Mouse (Mus musculus) forebrain, embryonic 16.5 days (tissue): ENCODE measurements around the gene Echdc3. TPM values are rescaled to one million over a fixed set of nuclear protein-coding genes. Genes with fewer than 3 reads are reported as not detected.

Experiments used
- ATAC-seq: fragments of 200-750 bp; cut with Nextera tagmentation; 2 replicates; pipeline ENCODE4 v1.8.0; 2017; ENCODE audit warnings: mild to moderate bottlenecking, moderate library complexity
- H3K27ac ChIP-seq: fragments of 300-500 bp; sonication (generic); 2 replicates; pipeline ENCODE4 v1.5.1; 2014; ENCODE audit warnings: low read length, control low read depth
- H3K27me3 ChIP-seq: fragments of 300-500 bp; sonication (generic); replicated peaks from 2 replicates; pipeline ENCODE4 v1.6.1; 2014; ENCODE audit warnings: low read length; ENCODE audit not compliant: control insufficient read depth, insufficient read depth
- H3K36me3 ChIP-seq: fragments of 300-500 bp; sonication (generic); 2 replicates; pipeline ENCODE4 v1.6.1; 2014; ENCODE audit not compliant: control insufficient read depth, insufficient read depth
- H3K4me1 ChIP-seq: fragments of 300-500 bp; sonication (generic); replicated peaks from 2 replicates; pipeline ENCODE4 v1.6.1; 2014; ENCODE audit warnings: low read length; ENCODE audit not compliant: control insufficient read depth, insufficient read depth
- H3K4me2 ChIP-seq: fragments of 300-500 bp; sonication (generic); 2 replicates; pipeline ENCODE4 v1.6.1; 2014; ENCODE audit warnings: mild to moderate bottlenecking, low read length, control low read depth
- H3K4me3 ChIP-seq: fragments of 300-500 bp; sonication (generic); replicated peaks from 2 replicates; pipeline ENCODE4 v1.5.1; 2014; ENCODE audit warnings: mild to moderate bottlenecking, low read length, control low read depth
- H3K9ac ChIP-seq: fragments of 300-500 bp; sonication (generic); replicated peaks from 2 replicates; pipeline ENCODE4 v1.6.1; 2014; ENCODE audit warnings: low read depth, low read length, control low read depth
- H3K9me3 ChIP-seq: fragments of 300-500 bp; sonication (generic); 2 replicates; pipeline ENCODE4 v1.6.1; 2016; ENCODE audit warnings: low read length; ENCODE audit not compliant: control insufficient read depth
- WGBS: fragments of 180-500 bp; shearing (Covaris S2); extraction: QIAGEN DNeasy Blood & Tissue Kit; methylation state at CpG from one replicate; pipeline ENCODE4 v1.1.7; 2014; 5-methylcytosine and 5-hydroxymethylcytosine counted together
- polyA plus RNA-seq: library from polyadenylated mRNA; unstranded; fragments of >200 nt; fragmentation: Nextera tagmentation; extraction: Ambion mirVana; gene quantifications from 2 replicates; pipeline ENCODE4 v1.2.1, GENCODE M21; 2015

Echdc3 gene
- polyA plus RNA-seq, 1 experiment from 2014 or later = 0.82 TPM

GRCm38 (mm10) chr2:6230865-6231264 lies 18.0 kb upstream of the Echdc3 start:
- Histone ChIP-seq H3K4me1 (no peaks in the 10 kb centered on the region), H3K9me3 (no peaks in the 10 kb centered on the region), H3K27me3 (no peaks in the 10 kb centered on the region), H3K4me3 (no peak overlapping the region), H3K9ac (no peak overlapping the region), H3K4me2 (no peak overlapping the region), H3K27ac (no peak overlapping the region), H3K36me3 (no peaks in the 10 kb centered on the region)
- WGBS = 79% methylated on average over 6 of the region's 6 CpGs
- no peak for ATAC-seq

GRCm38 (mm10) chr2:6229597-6230290 lies 16.9 kb upstream of the Echdc3 start:
- no peak for ATAC-seq
- Histone ChIP-seq H3K27me3 (no peaks in the 10 kb centered on the region), H3K36me3 (no peaks in the 10 kb centered on the region), H3K4me2 (no peak overlapping the region), H3K9ac (no peak overlapping the region), H3K9me3 (no peaks in the 10 kb centered on the region; the same call in 1 of the 2 replicates), H3K4me3 (no peak overlapping the region), H3K27ac (no peak overlapping the region), H3K4me1 (no peaks in the 10 kb centered on the region)
- WGBS = 83% methylated on average over 5 of the region's 5 CpGs

GRCm38 (mm10) chr2:6227059-6227445 lies 14.2 kb upstream of the Echdc3 start:
- Histone ChIP-seq H3K4me2 (no peak overlapping the region), H3K36me3 (no peaks in the 10 kb centered on the region), H3K4me3 (no peak overlapping the region), H3K27me3 (no peaks in the 10 kb centered on the region), H3K9ac (no peak overlapping the region), H3K27ac (no peak overlapping the region), H3K9me3 (no peaks in the 10 kb centered on the region; the same call in 1 of the 2 replicates), H3K4me1 (no peaks in the 10 kb centered on the region)
- WGBS = 56% methylated on average over 7 of the region's 7 CpGs
- ATAC-seq = no peak

- H3K4me1 ChIP-seq = no peaks in the 10 kb centered on the region
- H3K4me2 ChIP-seq = no peak overlapping the region
- H3K9ac ChIP-seq = no peak overlapping the region
- no peaks in the 10 kb centered on the region; the same call in 1 of the 2 replicates for H3K9me3 ChIP-seq
- H3K27me3 ChIP-seq = no peaks in the 10 kb centered on the region
- no peak overlapping the region for H3K4me3 ChIP-seq
- H3K36me3 ChIP-seq = no peaks in the 10 kb centered on the region
- WGBS = 70% methylated on average over 10 of the region's 10 CpGs
- ATAC-seq = 0 out of 2 replicates have a peak, but pooled peaks have one; percentile 20
- no peak overlapping the region for H3K27ac ChIP-seq
These were observed 13.7 kb upstream of the Echdc3 start for GRCm38 (mm10) chr2:6226361-6227058.

- Histone ChIP-seq H3K27ac (no peak overlapping the region), H3K36me3 (no peaks in the 10 kb centered on the region), H3K9me3 (no peaks in the 10 kb centered on the region; the same call in 1 of the 2 replicates), H3K9ac (no peak overlapping the region), H3K4me2 (no peak overlapping the region), H3K4me3 (no peak overlapping the region), H3K4me1 (no peaks in the 10 kb centered on the region), H3K27me3 (no peaks in the 10 kb centered on the region)
- 11% methylated on average over 4 of the region's 4 CpGs for WGBS
- ATAC-seq = peak; percentile 87
These were observed 7.4 kb upstream of the Echdc3 start for GRCm38 (mm10) chr2:6220141-6220805.

GRCm38 (mm10) chr2:6212327-6212723 lies 508 bp downstream of the Echdc3 start:
- Histone ChIP-seq H3K27me3 (no peaks in the 10 kb centered on the region), H3K27ac (no peak overlapping the region), H3K9me3 (no peaks in the 10 kb centered on the region), H3K4me1 (peaks cover 19% of the 10 kb centered on the region), H3K4me3 (peak overlapping the region; percentile 46), H3K4me2 (peak overlapping the region; percentile 71), H3K9ac (peak overlapping the region; percentile 54), H3K36me3 (no peaks in the 10 kb centered on the region)
- WGBS = 37% methylated on average over 9 of the region's 9 CpGs
- 0 out of 2 replicates have a peak, but pooled peaks have one; percentile 2 for ATAC-seq

- H3K4me3 ChIP-seq = no peak overlapping the region
- H3K27me3 ChIP-seq = no peaks in the 10 kb centered on the region
- no peaks in the 10 kb centered on the region for H3K9me3 ChIP-seq
- no peak overlapping the region for H3K4me2 ChIP-seq
- peaks cover 19% of the 10 kb centered on the region for H3K4me1 ChIP-seq
- WGBS = 79% methylated on average over 6 of the region's 6 CpGs
- no peak for ATAC-seq
- no peak overlapping the region for H3K27ac ChIP-seq
- H3K36me3 ChIP-seq = no peaks in the 10 kb centered on the region
- no peak overlapping the region for H3K9ac ChIP-seq
These were observed 2.0 kb downstream of the Echdc3 start for GRCm38 (mm10) chr2:6210840-6211239.

- ATAC-seq = no peak
- H3K4me1 ChIP-seq = peaks cover 19% of the 10 kb centered on the region
- WGBS = 87% methylated on average over 3 of the region's 3 CpGs
- no peak overlapping the region for H3K4me2 ChIP-seq
- no peaks in the 10 kb centered on the region for H3K27me3 ChIP-seq
- H3K27ac ChIP-seq = no peak overlapping the region
- no peaks in the 10 kb centered on the region for H3K36me3 ChIP-seq
- no peak overlapping the region for H3K4me3 ChIP-seq
- H3K9ac ChIP-seq = no peak overlapping the region
- no peaks in the 10 kb centered on the region for H3K9me3 ChIP-seq
These were observed 3.1 kb downstream of the Echdc3 start for GRCm38 (mm10) chr2:6209746-6210145.

GRCm38 (mm10) chr2:6209116-6209515 lies 3.7 kb downstream of the Echdc3 start:
- Histone ChIP-seq H3K27ac (no peak overlapping the region), H3K9me3 (no peaks in the 10 kb centered on the region), H3K4me1 (peaks cover 19% of the 10 kb centered on the region), H3K27me3 (no peaks in the 10 kb centered on the region), H3K9ac (no peak overlapping the region; the same call in 1 of the 2 replicates), H3K4me3 (no peak overlapping the region), H3K4me2 (no peak overlapping the region), H3K36me3 (no peaks in the 10 kb centered on the region)
- peak; percentile 19; the same call in 1 of the 2 replicates for ATAC-seq
- WGBS = 56% methylated on average over 11 of the region's 11 CpGs
